Mouse (Mus musculus): ENCODE data around the gene Tent5c.

Tent5c gene

DNA sequence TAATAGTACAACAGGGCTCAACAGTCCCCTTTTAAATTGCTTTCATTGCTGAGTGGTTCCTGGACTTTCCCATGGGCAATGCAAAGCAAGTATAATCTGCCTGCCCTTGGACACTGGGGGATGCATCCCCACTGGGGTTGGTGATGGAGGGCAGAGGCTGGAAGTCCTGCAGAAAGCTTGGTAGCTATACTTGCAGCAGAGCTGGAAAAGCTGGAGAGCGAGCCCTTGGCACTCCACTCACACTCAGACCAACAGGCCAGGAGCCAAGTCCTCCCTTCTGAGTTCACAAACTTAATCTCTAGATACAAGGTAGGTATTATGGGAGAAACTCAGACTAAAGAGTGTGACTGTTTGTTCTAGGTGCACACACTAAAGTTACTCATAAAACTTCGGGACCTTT is 2.1 kb downstream of the Tent5c start:
- DNase-seq (ENCODE audit: low spot score): no peak

DNA sequence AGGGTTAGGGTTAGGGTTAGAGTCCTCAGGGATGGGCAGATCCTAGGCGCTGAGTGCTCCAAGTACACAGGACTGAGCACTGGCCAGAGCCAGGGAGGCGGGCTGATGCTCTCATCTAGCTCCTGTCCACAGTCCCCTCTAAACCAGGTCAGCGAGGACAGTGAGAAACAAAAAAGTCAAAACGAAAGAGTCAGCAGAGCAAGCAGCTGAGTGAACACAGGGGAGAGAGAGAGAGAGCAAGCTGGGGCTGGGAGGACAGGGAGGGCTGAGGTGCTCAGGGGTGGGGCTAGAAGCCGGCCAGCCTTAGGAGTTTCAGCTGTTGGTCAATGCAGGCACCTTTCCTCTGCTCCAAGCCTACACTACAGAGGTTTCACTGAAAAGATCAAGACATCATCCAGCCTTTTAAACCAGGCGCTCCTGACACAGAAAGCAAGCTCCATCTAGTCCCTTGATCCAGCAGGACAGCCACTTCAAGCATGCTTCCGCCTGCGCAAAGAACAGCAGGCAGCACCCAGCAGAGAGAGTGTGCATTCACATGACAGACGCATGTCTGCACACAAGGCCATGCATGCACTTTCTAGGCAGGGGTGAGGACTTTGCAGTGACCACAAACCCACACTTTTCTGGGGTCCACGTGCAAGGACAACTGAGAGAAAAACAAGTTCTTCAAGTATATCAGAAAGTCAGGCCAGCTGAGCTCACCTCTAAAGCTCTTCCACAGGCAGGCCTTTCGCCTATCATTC is 3.6 kb downstream of the Tent5c start:
- DNase-seq (ENCODE audit: low spot score): no peak

DNA sequence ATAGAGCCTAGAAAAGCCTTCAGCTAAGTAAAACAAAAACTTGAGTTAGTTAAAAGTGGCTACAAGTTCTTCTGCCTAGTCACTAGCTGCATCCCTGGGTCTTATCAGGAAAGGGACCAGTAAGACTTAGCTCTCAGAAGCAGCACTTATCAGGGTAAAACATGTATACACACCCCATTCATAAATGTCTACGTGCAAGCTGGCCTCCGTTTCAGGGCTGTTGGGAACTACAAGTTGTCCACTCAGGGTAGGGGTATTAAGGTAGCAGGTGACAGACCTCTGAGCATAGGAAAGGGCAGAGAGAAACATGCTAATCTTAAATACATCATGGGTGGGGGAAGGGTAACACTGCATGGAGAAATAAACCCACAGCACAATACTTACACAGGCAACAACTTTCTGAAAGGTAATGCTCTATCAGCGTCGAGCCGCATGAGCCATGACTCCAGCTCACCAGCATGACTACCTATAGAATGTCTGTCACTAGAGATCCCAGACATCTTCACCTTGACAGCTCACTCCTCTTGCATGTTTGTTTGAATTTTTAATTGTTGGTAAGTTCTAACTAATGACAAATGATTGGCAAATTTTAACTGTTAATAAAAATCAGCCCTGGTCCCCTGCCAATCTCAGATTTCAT is 6.0 kb downstream of the Tent5c start:
- DNase-seq (ENCODE audit: low spot score): no peak

DNA sequence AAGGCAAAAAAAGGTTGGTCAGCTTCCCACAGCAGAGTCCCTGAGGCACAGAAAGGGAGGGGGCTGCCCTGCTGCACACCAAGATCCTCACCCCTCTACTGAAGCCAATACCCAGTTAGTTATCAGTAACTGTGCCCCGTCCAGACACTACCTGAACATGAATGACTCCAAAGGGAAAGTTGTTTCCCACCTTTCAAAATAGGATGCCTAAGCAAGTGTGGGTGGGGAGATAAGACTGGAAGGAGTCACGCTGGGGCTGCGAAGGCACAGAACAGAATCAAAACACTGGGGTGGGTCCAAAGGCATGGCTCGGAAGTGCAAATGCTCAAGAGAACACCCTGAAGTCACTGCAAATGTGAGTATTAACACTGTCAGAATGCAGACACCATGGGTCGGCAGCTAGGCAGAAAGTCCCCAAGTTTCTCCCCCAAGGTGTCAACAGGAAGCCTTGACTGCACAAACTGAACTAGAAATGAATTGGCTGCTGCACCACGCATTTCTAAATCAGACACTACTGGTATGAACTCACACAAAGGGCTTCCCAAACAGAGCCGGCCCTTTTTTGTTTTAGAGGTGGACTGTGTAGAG is 6.7 kb downstream of the Tent5c start:
- no peak for DNase-seq (ENCODE audit: low spot score)

DNA sequence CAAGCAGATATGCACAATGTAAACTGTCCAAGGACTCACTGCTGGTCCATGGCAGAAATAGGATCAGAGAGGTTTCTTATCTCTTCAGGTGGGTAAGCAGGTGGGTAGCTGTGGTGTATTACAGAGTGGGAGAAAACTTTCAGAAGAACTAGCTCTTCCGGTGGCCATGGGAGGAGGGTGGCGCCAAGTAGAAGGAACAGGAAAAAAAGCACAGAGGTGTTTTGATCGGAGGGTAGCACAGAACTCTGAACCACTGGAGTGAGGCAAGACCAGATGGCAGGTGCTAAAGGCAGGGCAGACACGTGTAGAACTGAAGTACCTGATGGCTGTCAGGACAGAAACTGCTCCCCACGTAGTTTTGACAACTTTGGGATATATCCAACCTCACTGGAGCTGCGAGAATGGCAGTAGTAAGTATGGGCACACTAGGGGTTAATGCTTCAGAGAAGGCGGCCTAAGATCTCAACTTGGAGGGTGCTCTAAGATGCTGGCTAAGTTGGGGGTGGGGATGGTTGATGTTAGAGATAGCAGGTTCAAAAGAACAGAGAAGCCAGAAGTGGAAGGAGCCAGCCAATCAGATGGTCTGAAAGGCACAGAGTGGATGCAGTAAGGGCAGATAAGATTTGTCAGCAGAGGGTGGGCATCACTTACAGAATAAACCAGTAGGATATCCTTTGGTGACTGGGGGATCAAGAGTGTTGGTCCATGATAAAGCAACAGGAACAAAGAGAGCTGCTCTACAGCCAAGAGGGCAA is 8.7 kb downstream of the Tent5c start:
- DNase-seq (ENCODE audit: low spot score): no peak

DNA sequence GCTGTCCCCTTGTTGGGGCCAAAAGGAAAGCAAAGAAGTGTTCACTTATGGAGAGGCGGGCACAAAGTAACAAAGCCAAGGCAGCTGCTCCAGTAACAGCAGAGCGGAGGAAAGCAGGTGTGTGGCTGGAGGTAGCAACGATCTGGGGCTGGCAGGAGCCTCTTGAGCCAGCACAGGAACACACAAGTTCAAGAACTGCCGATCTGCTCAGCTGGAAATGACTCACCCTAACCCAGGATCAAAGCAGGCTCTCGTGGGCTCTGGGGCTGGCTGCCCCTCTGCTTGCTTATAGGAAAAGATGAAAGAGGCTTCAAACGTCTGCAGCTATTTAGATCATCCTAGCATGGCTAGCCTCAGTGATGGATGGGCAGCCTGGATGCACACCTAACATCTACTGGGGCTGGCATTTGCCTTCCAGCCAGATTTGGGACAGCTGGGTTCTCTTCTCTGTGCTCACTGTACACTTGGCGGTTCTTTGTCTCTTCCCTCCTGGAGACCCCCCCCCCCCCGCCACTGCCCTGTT is 14.1 kb downstream of the Tent5c start:
- DNase-seq (ENCODE audit: low spot score): no peak

DNA sequence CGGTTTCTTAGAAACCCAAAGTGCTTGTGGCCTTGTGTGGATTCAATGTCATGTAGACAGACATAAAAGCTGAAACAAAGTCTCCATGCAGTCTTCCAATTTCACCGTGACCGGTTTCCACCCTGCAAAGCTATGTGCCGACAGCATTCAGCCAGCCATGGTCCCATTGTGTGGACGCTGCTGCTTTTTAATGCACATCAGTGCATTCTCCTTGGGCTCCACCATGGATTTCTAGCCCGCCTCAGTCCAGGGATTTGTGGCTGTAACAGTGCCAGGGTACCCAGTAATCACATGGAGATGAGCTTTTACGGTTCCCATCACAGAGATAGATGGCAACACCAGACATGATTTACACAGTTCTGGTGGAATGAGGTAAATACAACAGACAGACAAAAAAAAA is 14.6 kb downstream of the Tent5c start:
- no peak for DNase-seq (ENCODE audit: low spot score)

DNA sequence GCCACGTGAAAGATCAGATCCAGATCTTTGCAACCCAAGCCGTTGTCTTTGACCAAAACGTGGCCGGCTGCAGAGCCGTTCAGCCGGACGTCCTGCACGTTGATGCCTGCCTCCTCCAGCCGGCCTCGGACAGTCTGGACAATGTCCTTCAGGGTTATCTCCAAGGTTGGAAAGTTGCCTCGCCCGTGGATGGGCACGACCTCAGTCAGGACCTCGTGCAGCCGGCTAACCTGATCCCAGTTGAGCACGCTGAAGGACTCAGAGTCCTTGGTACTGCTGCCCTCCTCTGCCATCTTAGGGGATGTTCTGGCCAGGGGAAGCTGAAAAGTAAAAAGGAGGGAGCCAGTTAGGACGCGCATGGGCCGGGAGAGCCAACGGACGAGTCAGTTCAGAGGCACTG is 16.0 kb downstream of the Tent5c start:
- no peak for DNase-seq (ENCODE audit: low spot score)

DNA sequence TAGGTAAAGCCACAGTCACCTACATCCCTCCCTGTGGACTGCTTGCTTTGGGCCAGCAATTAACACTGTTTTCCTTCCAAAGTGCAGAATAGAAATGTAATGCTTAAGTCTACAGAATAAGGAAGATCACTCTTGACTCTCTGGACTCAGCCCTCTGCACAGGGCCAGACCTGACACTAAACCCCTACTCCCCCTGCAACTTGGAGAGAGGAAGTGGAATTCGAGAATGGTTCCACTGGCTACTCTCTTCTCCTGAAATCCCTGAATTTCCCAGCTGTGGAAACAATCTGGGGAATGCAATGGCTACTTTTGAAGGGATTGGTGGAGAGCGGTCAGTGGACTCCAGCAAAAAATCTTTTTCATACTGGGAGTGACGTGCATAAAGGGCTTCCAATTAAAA is 18.2 kb downstream of the Tent5c start:
- DNase-seq (ENCODE audit: low spot score): no peak

DNA sequence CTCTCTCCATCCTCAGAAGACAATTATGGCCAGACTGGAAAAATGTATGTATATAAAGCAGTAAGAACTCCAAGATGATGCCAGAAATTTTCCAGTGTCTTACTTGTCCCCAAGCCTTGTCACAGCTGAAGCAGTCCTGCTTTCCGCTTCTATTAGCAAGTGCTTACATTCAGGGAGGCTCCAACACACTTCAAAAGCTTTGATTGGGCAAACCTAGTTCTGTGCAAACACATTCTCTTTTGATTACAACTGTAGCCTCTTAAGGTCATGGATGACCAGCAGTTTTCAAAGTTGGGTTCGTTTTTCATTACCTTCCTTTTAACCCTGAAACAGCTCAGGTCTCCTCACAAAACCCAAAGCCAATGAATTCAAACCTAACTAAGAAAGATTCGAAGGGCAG is 19.0 kb downstream of the Tent5c start:
- no peak for DNase-seq (ENCODE audit: low spot score)

DNA sequence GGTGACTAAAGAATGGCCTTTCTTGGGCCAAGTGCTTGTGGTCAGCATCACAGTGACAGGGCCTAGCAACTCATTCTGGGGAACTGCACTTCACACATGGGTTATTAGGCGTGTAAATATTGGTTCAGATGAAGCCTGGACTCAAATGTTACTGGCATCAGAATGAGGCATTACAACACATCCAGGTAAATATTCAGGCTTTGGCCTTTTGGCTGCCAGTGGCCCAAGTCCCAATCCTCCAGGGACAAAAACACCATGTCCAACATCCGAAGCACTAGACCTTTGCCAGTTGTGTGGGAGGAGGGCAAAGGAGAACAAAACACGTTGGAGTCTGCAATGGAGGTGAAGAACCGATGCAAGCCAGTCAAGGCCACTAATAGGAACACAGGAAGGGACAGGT is 22.6 kb downstream of the Tent5c start:
- no peak for DNase-seq (ENCODE audit: low spot score)

DNA sequence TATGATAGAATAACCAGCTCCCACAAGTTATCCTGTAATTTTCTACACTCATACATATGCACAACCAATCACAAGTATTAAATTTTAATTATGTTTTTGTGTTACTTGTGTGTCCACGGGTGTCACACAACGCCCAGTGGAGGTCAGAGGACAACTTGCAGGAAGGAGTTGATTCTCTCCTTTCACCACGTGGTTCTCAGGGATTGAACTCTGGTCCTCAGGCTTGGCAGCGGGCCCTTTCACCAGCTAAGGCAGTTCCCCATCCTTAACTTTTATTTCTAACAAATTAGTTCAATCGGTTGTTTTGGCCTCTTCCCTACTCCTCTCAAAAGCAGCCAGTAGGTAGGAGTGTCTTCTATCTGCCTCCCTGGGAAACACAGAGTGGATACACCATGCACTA is 24.5 kb downstream of the Tent5c start:
- no peak for DNase-seq (ENCODE audit: low spot score)

DNA sequence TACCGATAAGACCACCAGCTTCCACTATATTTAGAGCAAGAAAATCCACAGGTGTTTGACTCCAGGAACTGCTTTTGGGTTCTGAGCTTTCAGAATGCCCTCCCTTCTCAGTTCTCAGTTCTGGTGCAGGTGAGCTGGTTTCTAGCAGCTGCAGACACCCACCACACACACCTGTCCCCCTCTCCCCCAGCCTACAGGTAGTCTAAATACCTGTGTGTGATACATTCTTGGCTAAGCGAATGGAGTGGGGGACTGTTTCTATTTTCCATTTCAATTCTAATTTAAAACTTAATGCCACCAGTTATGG is 25.2 kb downstream of the Tent5c start:
- DNase-seq (ENCODE audit: low spot score): no peak

DNA sequence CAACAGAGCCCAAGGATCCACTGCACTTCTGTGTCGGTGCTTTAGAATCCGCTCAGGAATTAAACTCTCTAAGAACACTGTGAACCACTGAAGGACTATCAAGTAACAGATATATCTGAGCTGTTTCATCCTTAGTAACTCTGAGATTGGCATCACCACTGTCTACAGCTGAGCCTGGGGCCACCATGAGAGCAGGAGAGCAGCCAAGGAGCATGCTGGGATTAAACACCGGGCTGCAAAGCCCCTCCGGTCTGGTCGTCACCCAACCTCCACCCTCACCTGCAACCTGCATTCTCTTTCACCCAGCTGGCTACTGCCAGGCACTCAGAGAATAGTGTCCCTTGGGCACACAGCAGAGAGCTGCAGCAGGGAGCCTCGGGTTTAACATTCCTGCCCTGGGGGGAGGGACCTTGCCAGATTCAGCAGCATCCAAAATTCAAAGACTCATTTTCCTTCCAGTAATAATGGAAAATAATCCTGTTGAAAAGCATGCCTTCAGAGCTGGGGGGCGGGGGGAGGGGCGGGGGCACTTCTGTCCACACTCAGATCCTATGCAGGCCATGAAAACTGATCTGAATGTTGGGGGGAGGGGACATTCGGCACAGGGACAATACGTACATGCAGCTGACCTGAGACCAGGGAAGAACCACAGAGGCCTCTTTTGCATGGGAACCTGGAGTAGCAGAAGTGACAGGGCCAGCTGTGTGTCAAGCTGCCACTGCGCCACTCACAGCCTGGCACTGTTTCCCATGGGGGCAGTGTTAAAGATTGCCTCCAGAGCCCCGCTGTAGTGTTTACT is 25.8 kb downstream of the Tent5c start:
- DNase-seq (ENCODE audit: low spot score): no peak

DNA sequence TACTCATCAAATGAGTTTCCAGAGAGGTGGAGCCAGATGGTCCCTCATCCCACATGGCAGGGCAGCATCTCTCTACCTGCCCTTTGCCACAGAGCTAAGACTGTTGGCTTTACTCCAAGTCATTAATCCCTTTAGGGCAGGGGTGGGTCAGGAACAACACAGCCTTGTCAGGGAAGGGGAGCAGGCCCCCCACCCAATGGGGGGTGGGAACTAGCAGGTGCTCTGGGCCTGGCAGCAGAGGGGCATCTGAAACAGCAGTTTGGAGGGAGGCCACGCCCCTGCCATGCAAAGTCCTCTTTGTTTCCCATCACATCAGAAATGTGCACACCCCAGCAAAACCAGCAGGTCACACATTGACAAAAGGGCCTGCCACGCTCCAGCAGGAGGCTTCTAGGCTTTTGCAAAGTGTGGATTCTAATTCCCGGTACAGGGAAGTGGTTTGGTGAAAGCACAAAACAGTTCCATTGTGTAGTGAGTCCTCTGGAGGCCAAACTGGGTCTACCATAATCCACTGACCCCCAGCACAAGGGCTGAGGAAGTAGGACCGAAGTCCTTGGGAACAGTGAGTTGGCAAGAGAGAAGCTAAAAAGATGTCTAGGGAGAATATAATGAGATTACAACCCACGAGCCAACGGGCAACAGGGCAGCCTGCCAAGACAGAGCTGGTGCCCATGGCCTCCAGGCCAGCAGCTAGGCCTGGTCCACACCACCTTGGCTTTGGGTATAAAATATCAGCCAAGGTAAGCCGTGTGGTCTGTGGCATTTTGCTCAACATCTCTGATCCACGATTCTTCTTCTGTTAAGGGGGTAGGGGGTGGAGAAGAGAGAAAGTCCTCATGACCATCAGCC is 26.7 kb downstream of the Tent5c start:
- DNase-seq (ENCODE audit: low spot score): no peak

DNA sequence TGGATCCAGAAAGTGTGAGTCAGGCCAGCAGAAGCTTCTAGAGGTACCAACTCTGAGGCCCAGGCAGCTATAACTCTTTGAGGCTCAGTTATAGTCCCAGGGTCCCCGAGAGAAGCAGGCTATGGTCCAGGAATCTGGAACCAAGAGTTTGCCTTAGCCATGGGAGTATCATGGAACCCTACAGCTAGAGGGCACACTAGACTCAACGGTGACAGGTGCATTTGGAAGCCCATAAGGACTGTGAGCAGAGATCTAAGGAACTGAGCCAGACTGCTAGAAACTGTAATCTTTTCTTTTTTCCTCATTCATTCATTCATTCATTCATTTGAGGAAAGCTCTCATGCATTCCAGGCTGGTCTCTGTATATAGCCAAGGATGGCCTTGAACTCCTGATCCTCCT is 28.6 kb downstream of the Tent5c start:
- DNase-seq (ENCODE audit: low spot score): no peak

DNA sequence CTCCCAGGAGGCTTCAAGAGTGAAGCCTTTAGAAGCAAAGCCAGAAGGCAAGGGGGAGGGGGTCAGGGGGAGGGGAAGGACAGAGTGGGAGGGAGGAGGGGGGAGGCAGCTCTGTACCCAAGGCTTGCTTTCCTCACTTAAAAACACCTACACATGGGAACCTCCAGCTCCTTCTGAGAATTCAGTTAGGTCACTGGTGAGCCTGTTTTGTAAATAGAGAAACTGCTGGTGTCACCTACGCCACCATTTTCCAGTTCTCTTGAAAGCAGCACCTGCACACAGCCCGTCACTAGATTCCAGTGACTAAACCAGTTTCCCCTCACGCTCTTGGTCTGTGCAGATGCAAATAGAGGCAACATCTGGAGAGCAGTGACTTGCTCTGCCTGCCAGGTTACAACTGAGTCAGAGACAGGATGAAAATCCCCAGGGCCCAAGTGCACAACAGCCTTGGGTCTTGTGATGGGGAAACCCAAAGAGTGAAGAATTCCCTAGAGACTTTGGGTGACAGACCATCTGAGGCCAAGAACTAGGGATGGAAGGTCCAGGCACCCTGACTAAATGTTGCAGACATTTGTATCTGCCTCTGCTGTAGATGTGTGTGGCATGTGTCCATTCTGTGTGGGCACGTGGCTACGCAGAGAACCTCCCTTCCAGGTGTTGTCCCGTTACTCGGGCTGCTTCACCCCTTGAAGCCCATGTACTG is 45.2 kb downstream of the Tent5c start:
- no peak for DNase-seq (ENCODE audit: low spot score)

DNA sequence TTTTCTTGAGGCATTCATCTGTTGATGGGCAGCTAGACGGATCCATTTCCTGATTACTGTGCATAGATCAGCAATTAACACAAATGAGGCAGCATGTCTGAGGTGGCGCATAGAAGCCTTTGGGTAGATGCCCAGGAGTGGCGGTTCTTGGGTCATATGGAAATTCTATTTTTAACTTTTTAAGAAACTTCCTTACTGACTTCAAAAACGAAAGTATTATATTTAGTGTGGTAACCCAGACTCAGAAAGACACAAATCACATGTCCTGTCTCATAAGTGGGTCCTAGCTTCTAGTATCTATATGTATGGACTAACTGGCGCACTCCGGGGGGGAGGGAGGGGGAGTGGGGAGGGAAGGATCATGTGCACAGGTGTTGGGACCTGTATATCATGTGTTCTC is 46.6 kb downstream of the Tent5c start:
- no peak for DNase-seq (ENCODE audit: low spot score)

DNA sequence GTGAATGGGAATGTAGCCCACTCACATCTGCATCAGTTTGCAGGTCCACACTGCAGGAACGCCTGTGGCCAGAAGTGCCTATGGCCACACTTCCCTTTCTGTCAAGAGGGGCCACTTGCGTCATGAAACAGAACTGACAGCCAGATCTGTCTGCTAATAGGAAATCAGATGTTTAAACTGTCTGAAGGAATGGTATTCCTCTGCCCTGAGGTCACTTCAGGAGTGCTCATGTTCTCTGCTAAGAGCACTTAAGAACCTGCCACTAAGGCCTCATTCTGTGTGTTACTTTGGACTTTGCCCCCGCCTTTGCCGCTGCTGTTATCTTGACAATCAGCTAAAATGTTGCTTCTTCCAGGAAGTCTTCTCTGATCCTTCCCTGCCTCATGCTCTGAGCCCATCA is 48.4 kb downstream of the Tent5c start:
- no peak for DNase-seq (ENCODE audit: low spot score)

DNA sequence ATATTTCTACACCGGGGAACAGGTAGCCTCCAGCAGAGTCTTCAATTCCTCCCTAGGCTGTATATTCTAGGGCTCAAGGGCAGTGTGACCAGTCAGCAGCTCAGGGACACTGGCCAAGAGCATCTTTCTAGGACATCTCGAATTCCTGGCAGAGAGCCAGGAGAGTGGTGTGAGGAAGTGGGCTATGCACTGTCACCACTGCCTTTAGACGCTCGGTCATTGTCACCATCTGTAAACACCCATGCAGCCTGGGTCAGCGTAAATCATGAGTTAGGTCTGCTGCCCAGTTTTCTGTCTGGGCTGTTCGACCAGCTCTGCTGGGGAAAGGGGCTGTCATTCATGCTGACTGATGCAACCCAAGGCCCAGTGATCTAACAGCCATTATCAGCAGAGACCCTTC is 49.1 kb downstream of the Tent5c start:
- DNase-seq (ENCODE audit: low spot score): no peak

DNA sequence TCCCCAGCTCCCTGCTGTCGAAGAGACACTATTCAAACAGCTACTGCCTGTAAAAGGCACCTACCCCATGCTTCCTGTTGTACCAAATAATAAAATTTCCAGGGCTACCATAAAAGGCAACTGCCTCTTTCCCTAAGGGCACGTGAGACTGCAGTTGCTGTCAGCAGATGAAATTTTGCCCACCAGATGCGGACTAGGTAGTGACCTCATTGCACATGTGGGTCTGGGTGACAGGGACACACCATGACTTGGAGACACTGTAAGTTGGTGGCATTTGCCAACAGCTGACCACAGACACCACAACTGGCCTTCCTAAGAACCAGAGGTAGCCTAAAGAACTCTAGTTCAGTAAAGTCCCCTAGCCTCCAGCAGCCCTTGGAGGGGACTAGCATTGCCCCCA is 50.0 kb downstream of the Tent5c start:
- no peak for DNase-seq (ENCODE audit: low spot score)

Measured in layer of hippocampus, adult 9-10 months (tissue).